Mouse (Mus musculus) central nervous system, embryonic 11.5 days (tissue): ENCODE measurements around the gene Zfp185. TPM values are rescaled to one million over a fixed set of nuclear protein-coding genes. Genes with fewer than 3 reads are reported as not detected.

Experiments used
- polyA plus RNA-seq: library from polyadenylated mRNA; depleted of rRNA; stranded (reverse); fragments of >200 nt; gene quantifications from 2 replicates; pipeline ENCODE4 v1.2.3, GENCODE M21; 2012; rRNA removed

The Zfp185 gene
- 2.4 and 4.9 TPM in 2 replicates for polyA plus RNA-seq

DNA sequence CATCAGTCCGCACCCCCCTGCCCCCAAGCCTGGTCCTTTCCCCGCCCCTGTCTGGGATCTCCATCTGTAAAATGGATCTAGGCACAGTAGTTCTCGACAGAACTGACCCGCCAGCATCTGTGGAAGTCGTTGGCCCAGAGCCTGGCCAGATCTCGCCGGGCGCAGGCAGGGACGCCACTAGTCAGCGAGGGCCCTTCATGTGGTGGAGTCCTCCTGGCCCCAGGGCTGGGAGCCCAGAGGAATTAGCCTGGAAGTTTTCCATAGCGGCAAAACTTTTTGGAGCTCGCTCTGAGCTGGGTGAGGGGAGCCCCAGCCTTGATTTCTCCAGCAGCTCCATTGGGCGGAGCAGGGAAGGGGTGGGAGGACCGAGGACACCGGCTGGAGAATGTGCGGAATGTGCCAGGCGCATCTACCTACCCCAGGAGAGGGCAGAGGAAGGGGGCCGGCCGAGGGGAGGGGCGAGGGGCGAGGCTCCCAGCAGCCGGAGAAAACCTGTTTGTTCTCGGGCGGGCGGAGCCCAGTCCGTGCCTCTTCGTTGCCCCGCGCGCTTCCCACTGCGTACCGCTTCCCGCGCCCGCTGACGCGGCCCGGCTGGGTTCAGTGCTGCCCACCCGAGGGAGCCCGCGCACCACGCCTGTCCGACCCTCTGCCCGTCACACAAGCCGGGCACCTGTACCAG is at the start of gene Zfp185:
Zfp185 (plus strand) TSS at position 499 of the 679 bp plus-strand sequence.

DNA sequence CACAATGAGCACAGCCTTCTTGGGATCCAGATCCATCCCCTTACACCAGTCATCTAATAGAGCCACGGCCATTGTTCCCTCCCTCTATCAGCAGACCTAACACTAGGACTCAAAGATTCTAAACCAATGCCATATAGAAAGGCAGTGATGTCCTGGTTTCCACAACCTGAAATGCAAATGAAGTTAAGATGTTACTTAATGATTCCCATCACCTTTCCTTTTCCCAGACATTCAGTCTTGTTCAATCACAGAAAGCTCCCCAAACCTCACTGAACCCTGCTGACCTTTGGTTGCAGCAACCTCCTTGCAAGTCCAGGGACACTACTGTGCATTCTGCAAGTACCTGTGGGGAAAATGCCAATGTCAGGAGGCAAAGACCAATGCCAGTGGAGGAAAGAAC is 49.9 kb downstream of the Zfp185 start, which contains the start of gene Pnma5:
Pnma5 (minus strand) TSS at position 101 of the 400 bp plus-strand sequence.

DNA sequence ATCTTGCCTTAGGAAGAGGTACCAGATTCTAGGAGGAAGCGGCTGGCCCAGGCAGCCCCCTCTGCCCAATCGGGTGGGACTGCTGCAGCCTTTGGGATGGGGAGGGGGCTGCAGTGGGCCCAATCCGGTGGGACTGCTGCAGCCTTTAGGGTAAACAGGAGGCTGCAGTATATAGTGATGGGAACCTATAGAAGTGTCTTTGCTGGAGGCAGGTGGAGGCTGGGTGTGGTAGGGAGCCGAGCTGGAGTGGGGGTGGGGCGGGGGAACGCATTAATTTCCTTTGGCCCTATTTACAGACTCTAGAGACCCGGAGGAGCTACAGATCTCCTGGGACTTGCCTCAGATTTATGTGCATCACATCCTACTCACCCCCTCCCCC is 77.3 kb downstream of the Zfp185 start, which contains the start of gene Pnma3:
Pnma3 (plus strand) TSS at position 373 of the 379 bp plus-strand sequence.

Other genes starting within 250 kb of the Zfp185 start
- 0.76 and 1.1 TPM in 2 replicates for gene Gabrq, start 162.2 kb upstream of the Zfp185 start, polyA plus RNA-seq
- 51.8 and 79.7 TPM in 2 replicates for gene Cetn2, start 68.9 kb upstream of the Zfp185 start, polyA plus RNA-seq
- 29.0 and 46.0 TPM in 2 replicates for gene Nsdhl, start 68.8 kb upstream of the Zfp185 start, polyA plus RNA-seq
- gene Pnma5, start 49.8 kb downstream of the Zfp185 start, polyA plus RNA-seq: 0.04 TPM in 2 replicates
- gene Pnma3, start 77.4 kb downstream of the Zfp185 start, polyA plus RNA-seq: 2.8 and 3.4 TPM in 2 replicates
- 0.71 and 2.6 TPM in 2 replicates for gene Xlr4a, start 95.1 kb downstream of the Zfp185 start, polyA plus RNA-seq
- 1.7 and 3.5 TPM in 2 replicates for gene Xlr3a, start 109.8 kb downstream of the Zfp185 start, polyA plus RNA-seq
- 0.16 and 0.46 TPM in 2 replicates for gene Gm14685, start 129.7 kb downstream of the Zfp185 start, polyA plus RNA-seq
- not detected in 2 replicates for gene Xlr5b, start 161.5 kb downstream of the Zfp185 start, polyA plus RNA-seq
- gene DXBay18, start 162.1 kb downstream of the Zfp185 start, polyA plus RNA-seq: 0.04 TPM in 1 of 2 replicates, not detected in the other
- not detected in 2 replicates for gene Spin2d, start 189.7 kb downstream of the Zfp185 start, polyA plus RNA-seq
- gene Xlr3b, start 204.9 kb downstream of the Zfp185 start, polyA plus RNA-seq: 9.6 and 11.1 TPM in 2 replicates
- 0.48 and 0.92 TPM in 2 replicates for gene Xlr4b, start 227.0 kb downstream of the Zfp185 start, polyA plus RNA-seq
- gene F8a, start 241.0 kb downstream of the Zfp185 start, polyA plus RNA-seq: 6.0 and 6.8 TPM in 2 replicates